Mouse (Mus musculus) intestine, postnatal 0 days (tissue): ENCODE measurements around the gene Gm28778. TPM values are rescaled to one million over a fixed set of nuclear protein-coding genes. Genes with fewer than 3 reads are reported as not detected.
"Not testable (repeated sequence)": the region's sequence is repeated elsewhere in the genome, so short reads cannot be mapped to it uniquely, and the experiment has no call there.

Experiments used
- ATAC-seq: fragments of 200-750 bp; cut with Nextera tagmentation; 2 replicates; pipeline ENCODE4 v1.8.0; 2017; ENCODE audit warnings: mild to moderate bottlenecking, moderate TSS enrichment, moderate library complexity
- H3K27ac ChIP-seq: fragments of 300-500 bp; sonication (generic); 2 replicates; pipeline ENCODE4 v1.5.1; 2014; ENCODE audit warnings: mild to moderate bottlenecking, low read depth, low read length, moderate library complexity
- H3K27me3 ChIP-seq: fragments of 300-500 bp; sonication (generic); replicated peaks from 2 replicates; pipeline ENCODE4 v1.6.1; 2014; ENCODE audit warnings: low read length, mixed read lengths; ENCODE audit not compliant: control insufficient read depth, insufficient read depth
- H3K36me3 ChIP-seq: fragments of 300-500 bp; sonication (generic); 2 replicates; pipeline ENCODE4 v1.6.1; 2014; ENCODE audit warnings: mild to moderate bottlenecking, moderate library complexity; ENCODE audit not compliant: control insufficient read depth, insufficient read depth
- H3K4me1 ChIP-seq: fragments of 300-500 bp; sonication (generic); replicated peaks from 2 replicates; pipeline ENCODE4 v1.6.1; 2014; ENCODE audit warnings: antibody characterized with exemption, low read length, mixed read lengths; ENCODE audit not compliant: control insufficient read depth, insufficient read depth
- H3K4me2 ChIP-seq: fragments of 300-500 bp; sonication (generic); replicated peaks from 2 replicates; pipeline ENCODE4 v1.6.1; 2014; ENCODE audit warnings: low read depth, mild to moderate bottlenecking, moderate library complexity
- H3K4me3 ChIP-seq: fragments of 300-500 bp; sonication (generic); 2 replicates; pipeline ENCODE4 v1.5.1; 2014; ENCODE audit warnings: low read depth, low read length
- H3K9ac ChIP-seq: fragments of 300-500 bp; sonication (generic); 2 replicates; pipeline ENCODE4 v1.6.1; 2014; ENCODE audit warnings: mild to moderate bottlenecking, low read depth, low read length
- H3K9me3 ChIP-seq: fragments of 300-500 bp; sonication (generic); 2 replicates; pipeline ENCODE4 v1.6.1; 2016; ENCODE audit warnings: mixed run types; ENCODE audit not compliant: control insufficient read depth
- CTCF ChIP-seq: sonication (generic); IDR thresholded peaks from 2 replicates; pipeline ENCODE4 v1.5.1; 2016; ENCODE audit warnings: low read depth, mild to moderate bottlenecking, control low read depth, antibody characterized with exemption, moderate library complexity
- WGBS: fragments of 180-500 bp; shearing (Covaris S2); extraction: QIAGEN DNeasy Blood & Tissue Kit; methylation state at CpG from one replicate; pipeline ENCODE4 v1.1.7; 2014; 5-methylcytosine and 5-hydroxymethylcytosine counted together
- polyA plus RNA-seq: library from polyadenylated mRNA; unstranded; fragments of >200 nt; fragmentation: Nextera tagmentation; extraction: Ambion mirVana; gene quantifications from 2 replicates; pipeline ENCODE4 v1.2.1, GENCODE M21; 2015

Gm28778 gene
- polyA plus RNA-seq, 1 experiment from 2014 or later, result not detected

GRCm38 (mm10) chr1:53312989-53313967, 16.4 kb downstream of the Gm28778 start, which contains the start of gene Osgepl1:
TSS of gene Osgepl1 (plus strand) at chr1:53313624.
- peak; percentile 58 for TF ChIP-seq CTCF
- Histone ChIP-seq H3K4me2 (peak within 1 kb of the TSS; percentile 80), H3K9ac (peak within 1 kb of the TSS; percentile 72), H3K4me1 (no peaks in the 10 kb centered on the region), H3K27ac (peak within 1 kb of the TSS; percentile 80), H3K9me3 (no peaks in the 10 kb centered on the region), H3K36me3 (peaks cover 11% of the 10 kb centered on the region), H3K4me3 (peak within 1 kb of the TSS; percentile 74), H3K27me3 (no peaks in the 10 kb centered on the region)
- 1% methylated on average over 27 of the region's 27 CpGs for WGBS
- peak; percentile 96 for ATAC-seq

GRCm38 (mm10) chr1:53321662-53322344, 24.9 kb downstream of the Gm28778 start:
- Histone ChIP-seq H3K9me3 (no peaks in the 10 kb centered on the region), H3K4me3 (no peak overlapping the region), H3K27me3 (no peaks in the 10 kb centered on the region), H3K36me3 (peaks cover 7% of the 10 kb centered on the region; the same call in 1 of the 2 replicates), H3K9ac (no peak overlapping the region), H3K27ac (no peak overlapping the region), H3K4me2 (no peak overlapping the region), H3K4me1 (0 out of 2 replicates have a peak, but pooled peaks cover 3% of the 10 kb centered on the region)
- TF ChIP-seq CTCF, result no peak
- WGBS, result 92% methylated on average over 4 of the region's 4 CpGs
- no peak for ATAC-seq

- WGBS, result 51% methylated on average over 5 of the region's 5 CpGs
- no peak overlapping the region for H3K4me2 ChIP-seq
- H3K27ac ChIP-seq, result no peak overlapping the region
- no peak overlapping the region for H3K9ac ChIP-seq
- 0 out of 2 replicates have a peak, but pooled peaks cover 2% of the 10 kb centered on the region for H3K36me3 ChIP-seq
- H3K4me3 ChIP-seq, result no peak overlapping the region
- peak; percentile 81 for ATAC-seq
- TF ChIP-seq CTCF, result peak; percentile 19; the same call in 1 of the 2 replicates
- no peaks in the 10 kb centered on the region for H3K9me3 ChIP-seq
- H3K4me1 ChIP-seq, result 0 out of 2 replicates have a peak, but pooled peaks cover 3% of the 10 kb centered on the region
- no peaks in the 10 kb centered on the region for H3K27me3 ChIP-seq
These were observed 26.3 kb downstream of the Gm28778 start for GRCm38 (mm10) chr1:53323254-53323653.

GRCm38 (mm10) chr1:53324277-53324676, 27.4 kb downstream of the Gm28778 start:
- Histone ChIP-seq H3K4me1 (0 out of 2 replicates have a peak, but pooled peaks cover 3% of the 10 kb centered on the region), H3K36me3 (no peaks in the 10 kb centered on the region), H3K4me2 (no peak overlapping the region), H3K9me3 (no peaks in the 10 kb centered on the region), H3K4me3 (no peak overlapping the region), H3K27ac (no peak overlapping the region), H3K27me3 (no peaks in the 10 kb centered on the region), H3K9ac (no peak overlapping the region)
- ATAC-seq, result peak; percentile 79
- no peak for TF ChIP-seq CTCF
- 51% methylated on average over 1 of the region's 1 CpGs for WGBS

- H3K4me1 ChIP-seq, result 0 out of 2 replicates have a peak, but pooled peaks cover 3% of the 10 kb centered on the region
- TF ChIP-seq CTCF, result no peak
- WGBS, result 68% methylated on average over 5 of the region's 5 CpGs
- H3K4me2 ChIP-seq, result no peak overlapping the region
- H3K9me3 ChIP-seq, result no peaks in the 10 kb centered on the region
- H3K4me3 ChIP-seq, result no peak overlapping the region
- no peaks in the 10 kb centered on the region for H3K36me3 ChIP-seq
- H3K27me3 ChIP-seq, result no peaks in the 10 kb centered on the region
- H3K27ac ChIP-seq, result no peak overlapping the region
- H3K9ac ChIP-seq, result no peak overlapping the region
- no peak for ATAC-seq
These were observed 28.1 kb downstream of the Gm28778 start for GRCm38 (mm10) chr1:53324827-53325494.

GRCm38 (mm10) chr1:53333527-53333926, 36.6 kb downstream of the Gm28778 start:
- H3K4me2 ChIP-seq, H3K9me3 ChIP-seq, H3K36me3 ChIP-seq, H3K4me1 ChIP-seq, H3K9ac ChIP-seq, H3K27ac ChIP-seq, H3K27me3 ChIP-seq, H3K4me3 ChIP-seq, ATAC-seq: not testable (repeated sequence)
- WGBS, result 58% methylated on average over 5 of the region's 5 CpGs
